Mouse (Mus musculus): ENCODE measurements around the gene Tnfrsf13c.

DNA sequence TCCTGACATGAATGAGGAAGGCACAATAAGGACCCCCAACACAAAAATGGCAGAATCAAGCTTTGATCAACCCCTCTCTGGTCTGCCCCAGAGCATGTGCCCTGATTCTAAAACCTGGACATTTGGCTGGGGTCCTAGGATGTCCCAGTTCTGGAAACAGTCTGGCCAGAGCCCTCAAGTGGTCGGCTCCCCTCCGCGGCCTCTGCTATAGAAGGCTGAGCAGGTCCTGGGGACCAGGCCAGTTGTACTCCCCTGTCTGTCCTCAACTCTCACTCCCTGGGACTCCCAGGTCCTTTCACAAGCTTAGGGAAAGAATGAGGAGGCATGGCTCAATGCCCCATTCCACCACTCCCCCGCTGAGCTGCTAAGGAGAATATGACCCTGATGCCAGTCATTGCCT, 10.9 kb downstream of the Tnfrsf13c start:
- no peak for TF ChIP-seq CTCF (IDR thresholded peaks at IDR 0.05; ENCODE audit: low read depth, low read length)
- no peak for TF ChIP-seq POLR2A (IDR thresholded peaks at IDR 0.05; ENCODE audit: insufficient read depth, low read length)
- TF ChIP-seq EP300 (IDR thresholded peaks at IDR 0.05; ENCODE audit: insufficient read depth, low read depth, low read length): no peak
